Mouse (Mus musculus): ENCODE results near the gene Ocel1.
"Not testable (repeated sequence)": the region's sequence is repeated elsewhere in the genome, so short reads cannot be mapped to it uniquely, and the experiment has no call there.

Gene Ocel1

DNA sequence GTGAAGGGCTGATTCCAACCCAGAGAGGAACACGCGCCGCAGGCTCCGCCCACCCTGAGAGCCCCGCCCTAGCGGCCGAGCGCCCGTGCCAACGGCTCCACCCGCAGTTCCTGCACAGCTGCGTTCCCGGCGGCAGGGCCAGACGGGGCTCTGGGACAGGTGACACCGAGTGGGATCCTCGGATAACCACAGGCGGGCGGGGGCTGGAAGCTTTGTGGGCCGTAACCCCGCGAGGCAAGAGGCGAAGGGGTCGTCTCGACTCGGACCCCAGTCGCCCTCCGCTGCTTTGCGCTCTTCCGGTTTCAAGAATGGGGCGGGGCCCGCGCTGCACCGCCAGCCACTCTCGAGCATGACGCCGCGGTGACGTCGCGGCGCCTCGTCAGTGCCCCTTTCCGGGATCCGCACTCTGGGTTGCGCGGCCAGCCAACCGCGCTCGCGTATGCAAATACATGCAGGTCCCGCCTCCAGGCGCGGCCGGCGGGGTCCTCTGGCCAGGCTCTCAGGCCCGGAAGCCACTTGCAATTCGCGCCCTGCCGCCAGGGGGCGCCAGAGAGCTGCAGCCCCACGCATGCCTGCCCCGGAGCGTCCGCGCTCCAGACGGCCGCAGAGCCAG, at the start of gene Ocel1:
Gene Ocel1, plus strand, starts transcription at position 63 of the 613 bp plus-strand sequence.
- peak; percentile 99 for DNase-seq

DNA sequence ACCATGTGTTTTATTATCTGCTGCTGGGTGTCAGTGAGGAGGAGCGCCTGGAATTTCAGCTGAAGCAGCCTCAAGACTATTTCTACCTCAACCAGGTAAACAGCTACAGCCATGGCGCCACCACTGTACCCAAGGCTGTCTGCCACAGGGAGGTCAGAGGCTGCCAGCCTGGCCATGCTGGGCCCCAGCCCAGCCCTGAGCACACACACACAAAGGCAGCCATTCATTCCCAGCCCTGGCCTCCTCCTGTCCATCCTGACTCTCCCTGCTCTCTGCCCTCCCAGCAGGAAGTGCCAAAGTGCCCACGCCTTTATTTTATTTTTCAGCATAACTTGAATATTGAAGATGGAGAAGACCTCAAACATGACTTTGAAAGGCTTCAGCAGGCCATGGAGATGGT, 48.2 kb upstream of the Ocel1 start:
- DNase-seq, result no peak

DNA sequence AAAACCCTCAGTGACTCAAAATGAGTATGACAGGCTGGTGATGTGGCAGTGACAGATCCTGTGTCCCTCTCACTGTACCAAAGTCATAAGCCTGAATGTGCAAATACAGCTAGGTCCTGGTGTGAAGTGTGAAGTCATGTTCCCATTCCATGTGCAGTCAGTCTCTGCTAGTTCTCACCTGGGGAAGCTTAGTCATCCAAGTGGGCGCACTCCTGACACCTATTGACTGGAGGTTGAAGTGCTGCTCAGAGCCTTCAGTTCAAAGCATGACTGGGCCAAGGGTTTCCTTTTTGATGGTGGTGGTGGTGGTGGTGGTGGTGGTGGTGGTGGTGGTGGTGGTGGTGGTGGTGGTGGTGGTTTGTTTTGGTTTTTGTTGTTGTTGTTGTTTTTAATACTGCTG, 46.2 kb upstream of the Ocel1 start:
- peak; percentile 38 for DNase-seq

DNA sequence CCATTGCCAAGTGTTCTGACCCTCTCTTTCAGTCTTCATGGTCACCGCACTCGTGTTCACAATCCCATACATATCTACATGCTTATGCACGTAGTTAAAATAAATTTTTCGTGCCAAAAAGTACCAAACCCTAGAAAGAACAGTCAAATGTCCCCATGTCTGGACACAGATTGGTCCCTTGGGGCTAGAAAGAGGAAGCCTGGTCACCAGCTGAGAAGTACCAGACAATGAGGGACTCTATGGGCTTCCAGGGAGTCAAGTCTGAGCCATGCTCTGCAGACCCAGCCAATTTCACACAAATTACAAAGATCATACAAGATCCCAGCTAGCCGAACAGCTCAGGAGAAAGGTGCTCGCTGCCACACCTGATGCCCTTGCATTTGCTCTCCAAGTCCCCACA, 33.3 kb upstream of the Ocel1 start:
- not testable (repeated sequence) for DNase-seq

DNA sequence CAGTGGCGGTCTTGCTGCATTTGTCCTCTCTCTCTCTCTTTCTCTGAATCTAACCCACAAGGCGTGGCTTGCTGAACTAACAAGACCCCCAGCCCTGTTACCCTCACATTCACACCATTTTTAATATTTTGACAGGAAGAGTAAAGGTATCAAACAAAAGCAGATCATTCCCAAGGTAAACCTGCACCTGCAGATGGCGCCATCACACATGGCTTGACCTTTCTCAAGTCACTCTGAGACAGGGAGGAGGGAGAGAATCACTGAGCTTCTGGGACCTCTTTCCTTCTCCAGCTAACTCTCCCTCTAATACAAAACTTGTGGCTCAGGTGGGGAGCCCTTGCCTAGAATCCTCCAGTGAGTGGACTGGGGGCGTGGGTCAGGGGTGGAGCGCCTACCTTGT, 30.5 kb upstream of the Ocel1 start:
- DNase-seq, result peak; percentile 49

DNA sequence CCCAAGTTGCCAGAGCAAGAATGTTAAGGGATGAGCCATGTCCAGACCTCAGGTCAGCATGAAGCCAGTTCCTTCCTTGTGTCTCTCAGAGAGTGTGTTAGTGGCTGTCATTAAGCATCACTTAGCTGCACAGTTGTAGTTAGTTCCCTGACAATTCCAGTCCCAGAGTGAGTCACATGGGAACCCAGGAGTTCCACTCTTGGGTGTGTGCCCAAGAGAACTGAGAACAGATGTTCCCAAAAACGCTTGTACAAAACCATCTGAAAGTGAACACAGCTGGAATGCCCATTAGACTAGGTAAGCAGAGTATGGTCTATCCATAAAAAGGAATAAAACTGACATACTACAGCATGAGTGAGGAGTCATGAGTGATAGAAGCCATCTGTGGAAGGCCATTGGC, 24.5 kb upstream of the Ocel1 start:
- DNase-seq, result no peak

DNA sequence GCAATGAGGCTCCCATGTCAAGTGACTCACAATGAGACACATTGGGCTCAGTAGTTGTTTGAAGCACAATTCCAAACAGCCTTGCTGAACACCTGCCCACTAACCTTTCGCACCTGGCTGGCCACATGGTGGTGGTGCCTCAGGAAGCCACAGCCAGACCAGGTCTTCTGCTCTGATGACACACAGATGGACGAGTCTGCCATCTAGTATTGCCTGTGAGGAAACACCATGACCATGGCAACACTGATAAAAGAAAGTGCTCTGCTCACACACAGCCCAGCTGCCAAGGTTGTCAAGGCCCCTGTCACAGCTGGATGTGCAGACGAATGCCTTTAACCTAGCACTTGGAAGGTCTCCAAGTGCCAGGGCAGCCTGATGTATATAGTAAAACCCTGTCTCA, 20.0 kb upstream of the Ocel1 start:
- no peak for DNase-seq

DNA sequence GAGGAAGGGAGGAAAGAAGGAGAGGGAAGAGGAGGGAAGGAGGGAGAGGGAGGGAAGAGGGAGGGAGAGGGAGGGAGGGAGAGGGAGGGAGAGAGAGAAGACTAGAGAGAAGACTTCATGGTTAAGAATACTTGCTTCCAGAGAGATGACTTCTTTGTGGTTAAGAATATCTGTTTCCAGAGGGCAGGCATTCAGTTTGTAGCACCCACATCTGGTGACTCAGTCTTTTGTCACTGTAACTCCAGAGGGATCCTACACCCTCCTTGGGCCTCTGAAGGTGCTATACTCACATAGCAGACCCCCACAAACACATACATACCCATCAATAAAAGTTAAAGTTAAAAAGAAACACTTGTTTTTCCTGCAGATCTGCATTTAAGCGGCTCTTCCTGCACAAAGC, 19.6 kb upstream of the Ocel1 start:
- DNase-seq, result no peak

DNA sequence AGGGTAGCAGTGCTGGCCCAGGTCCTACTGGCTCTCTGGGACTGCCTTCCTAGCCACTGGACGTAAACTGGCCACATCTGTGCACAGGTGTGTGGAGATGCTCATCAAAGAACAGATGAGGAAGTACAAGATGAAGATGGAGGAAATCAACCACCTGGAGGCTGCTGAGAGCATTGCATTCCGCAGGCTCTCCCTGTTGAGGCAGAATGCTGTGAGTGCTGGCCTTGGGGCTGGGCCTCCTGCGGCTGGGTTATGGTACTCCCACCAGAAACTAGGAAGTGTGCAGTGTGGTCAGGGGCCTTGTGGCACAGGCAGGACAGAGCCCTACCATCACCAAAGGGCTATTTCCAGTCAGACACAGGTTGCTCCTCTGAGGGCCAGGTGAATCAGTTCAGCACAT, 13.1 kb upstream of the Ocel1 start:
- DNase-seq, result no peak

DNA sequence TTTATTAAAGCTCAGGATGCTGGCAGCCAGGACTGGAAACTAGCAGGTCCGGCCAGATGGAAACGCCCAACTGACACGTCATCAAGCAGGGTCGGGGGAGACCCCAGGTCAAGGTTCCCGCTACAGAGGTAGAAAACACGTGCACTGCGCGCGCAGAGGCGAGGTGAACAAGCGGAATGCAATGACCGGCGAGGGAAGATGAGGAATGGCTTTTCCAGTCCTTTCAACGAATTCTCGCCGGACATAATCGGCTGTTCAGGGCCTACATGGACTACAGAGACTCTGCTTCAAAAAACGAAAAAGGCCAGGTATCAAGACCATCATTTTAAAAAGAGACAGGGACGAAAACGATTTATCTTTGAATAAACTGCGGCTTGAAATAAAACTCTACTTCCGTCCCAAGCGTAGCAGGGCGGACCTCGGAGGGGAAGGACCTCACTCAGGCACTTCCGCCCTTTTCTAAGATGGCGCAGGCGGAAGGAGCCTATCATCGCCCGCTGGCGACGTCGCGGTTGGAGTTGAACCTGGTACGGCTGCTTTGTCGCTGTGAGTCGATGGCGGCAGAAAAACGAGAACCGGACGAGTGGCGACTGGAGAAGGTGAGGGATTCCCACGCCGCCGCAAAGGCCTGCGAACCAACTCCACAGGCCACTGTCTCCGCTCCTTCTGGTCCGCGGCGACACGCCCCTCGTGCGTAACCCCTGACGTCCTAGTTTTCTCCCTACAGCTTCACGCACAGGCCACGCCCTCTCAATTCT, 4.1 kb upstream of the Ocel1 start, which contains the start of gene Use1:
Gene Use1, plus strand, starts transcription at position 78 of the 758 bp plus-strand sequence.
- DNase-seq, result peak; percentile 96

DNA sequence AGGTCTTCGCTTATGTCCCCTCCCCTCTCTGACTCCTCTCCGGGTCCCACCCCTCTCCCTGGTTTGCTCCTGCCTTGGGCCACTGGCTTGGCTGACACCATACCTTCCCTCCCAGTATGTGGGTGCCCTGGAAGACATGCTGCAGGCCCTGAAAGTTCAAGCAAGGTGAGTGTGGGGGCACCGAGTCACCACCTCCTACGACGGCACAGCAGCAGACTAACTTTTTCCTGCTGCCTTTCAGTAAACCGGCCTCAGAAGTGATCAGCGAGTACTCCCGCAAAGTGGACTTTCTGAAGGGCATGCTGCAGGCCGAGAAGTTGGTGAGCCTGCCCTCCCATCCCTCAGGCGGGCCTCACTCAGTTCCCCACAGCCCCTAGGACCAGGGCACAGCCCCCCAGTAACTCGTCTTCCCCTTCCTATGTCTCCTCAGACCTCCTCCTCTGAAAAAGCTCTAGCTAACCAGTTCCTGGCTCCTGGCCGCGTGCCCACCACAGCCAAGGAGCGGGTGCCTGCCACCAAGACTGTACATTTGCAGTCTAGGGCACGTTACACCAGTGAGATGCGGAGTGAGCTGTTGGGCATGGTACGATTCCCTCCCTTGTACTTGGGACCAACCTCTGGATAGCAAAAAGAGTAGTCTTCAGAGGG, 3.4 kb upstream of the Ocel1 start:
- peak; percentile 24 for DNase-seq

DNA sequence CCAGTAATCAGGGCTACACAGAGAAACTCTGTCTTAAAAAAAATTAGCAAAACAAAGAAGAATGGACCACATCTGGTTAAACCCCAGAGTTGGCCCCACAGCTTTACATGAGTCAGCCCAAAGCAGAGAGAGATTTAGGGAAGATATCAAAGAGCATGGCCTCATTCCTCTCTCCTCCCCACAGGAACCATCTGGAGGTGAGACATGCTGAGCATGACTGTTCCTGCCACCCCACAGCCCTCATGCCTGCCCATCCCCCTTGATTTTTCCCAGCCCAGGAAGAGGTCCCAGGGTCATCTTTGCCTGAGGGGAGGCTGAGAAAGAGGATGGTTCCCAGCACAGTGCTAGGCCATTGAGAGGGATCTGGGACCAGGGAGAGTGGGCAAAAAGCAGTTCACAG, 2.7 kb upstream of the Ocel1 start:
- no peak for DNase-seq

DNA sequence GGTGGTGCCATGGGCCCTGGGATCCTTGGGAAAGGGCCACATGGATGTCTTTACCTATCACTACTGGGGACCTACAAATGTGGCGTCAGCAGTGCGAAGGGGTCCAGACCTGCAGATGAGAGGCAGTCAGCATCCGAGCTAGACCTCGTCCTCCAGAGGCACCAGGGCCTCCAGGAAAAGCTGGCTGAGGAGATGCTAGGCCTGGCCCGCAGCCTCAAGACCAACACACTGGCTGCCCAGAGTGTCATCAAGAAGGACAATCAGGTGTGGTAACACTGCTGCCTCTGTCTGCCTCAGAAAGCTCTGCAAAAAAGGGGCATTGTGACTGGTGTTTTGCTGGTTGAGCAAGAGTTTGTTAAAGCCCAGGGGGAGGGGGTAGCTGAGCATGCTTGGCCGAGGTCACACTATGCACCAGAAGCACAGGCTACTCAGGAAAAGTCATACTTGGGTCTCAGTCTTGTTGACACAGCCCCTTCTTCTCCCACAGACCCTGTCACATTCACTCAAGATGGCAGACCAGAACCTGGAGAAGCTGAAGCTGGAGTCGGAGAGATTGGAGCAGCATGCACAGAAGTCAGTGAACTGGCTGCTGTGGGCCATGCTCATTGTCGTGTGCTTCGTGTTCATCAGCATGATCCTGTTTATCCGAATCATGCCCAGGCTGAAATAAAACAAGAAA, 1.9 kb upstream of the Ocel1 start:
- no peak for DNase-seq

DNA sequence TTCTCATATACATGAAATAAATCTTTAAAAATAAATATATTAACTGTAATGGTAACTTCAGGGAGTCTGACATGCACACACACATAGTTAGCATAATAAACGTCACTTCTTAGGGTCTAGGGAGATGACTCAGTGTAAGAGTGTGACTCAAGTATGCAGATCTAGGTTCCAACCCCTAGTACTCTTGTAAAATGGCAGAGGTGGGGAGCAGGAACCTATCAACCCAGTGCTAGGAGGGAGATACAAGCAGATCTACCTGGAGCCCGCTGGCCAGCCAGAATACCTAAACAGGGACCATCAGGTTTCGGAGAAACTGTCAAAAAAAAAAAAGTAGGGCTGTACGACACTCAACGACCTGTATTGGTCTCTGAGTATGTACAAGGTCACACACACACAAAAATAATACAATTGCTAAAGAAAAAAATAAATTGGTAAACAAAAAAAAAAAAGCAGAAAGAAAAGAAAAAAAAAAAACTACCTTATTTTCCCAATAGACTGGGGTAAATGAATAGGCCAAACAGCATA, 325 bp upstream of the Ocel1 start:
- DNase-seq, result no peak

DNA sequence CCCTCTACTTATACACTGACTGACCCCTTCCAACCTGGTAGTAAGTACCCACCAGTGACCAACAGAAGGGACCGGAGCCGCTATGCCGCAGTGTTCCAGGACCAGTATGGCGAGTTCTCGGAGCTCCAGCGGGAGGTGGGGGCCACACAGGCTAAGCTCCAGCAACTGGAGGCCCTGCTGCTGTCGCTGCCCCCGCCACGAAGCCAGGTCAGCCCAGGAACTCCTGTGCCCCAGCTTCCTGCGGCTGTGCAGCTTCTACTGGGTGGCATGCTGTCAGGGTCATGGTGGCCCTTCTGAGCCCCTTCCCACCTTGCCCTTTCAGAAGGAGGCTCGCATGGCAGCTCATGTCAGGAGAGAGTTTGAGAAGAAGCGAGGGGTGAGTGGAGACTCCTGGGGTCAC, 1.3 kb downstream of the Ocel1 start:
- no peak for DNase-seq

DNA sequence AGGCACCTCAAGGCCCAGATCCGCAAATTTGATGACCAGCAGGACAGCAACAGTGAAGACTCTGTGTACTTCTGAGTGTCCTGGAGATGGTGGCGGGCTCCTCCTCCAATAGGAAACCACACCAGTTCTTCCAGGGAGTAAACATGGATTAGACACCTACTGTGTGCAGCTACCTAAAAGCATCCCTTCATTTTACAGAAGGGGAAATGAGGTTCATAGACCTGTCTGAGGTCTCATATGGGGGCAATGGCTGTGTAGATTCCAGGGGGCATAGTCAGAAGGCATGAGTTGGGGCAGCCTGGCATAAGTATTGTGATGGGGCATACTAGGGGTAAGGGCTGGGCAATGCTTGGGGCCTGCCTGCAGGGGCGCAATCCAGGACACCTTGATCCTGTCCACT, 1.9 kb downstream of the Ocel1 start:
- DNase-seq, result no peak

DNA sequence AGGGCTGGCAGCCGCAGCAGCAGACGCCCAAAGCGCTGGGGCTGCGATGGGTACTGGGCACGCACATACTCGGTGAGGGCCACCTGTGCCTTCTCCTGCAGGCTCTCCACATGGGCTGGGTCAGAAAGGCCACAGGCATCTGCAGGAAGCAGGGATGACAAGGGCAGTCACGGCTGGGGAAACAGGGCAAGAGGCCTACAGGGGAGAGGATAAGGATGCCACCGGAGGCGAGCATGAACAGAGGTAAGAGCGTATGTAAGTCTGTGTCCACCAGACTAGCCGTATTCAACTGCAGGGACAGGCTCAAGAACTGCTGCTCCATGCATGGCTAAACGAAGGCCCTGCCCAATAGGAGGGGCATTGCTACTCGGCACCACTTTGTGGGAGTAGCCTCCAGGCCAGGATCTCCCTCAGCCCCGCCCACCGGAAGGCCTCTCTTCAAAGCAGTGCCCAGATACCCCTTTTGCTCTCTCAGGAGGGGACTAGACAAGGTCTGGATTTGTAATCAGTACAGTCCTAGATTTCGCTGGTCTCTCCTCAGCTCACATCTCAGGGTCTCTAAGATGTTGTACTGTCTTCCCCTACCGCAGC, 3.6 kb downstream of the Ocel1 start:
- peak; percentile 70 for DNase-seq

DNA sequence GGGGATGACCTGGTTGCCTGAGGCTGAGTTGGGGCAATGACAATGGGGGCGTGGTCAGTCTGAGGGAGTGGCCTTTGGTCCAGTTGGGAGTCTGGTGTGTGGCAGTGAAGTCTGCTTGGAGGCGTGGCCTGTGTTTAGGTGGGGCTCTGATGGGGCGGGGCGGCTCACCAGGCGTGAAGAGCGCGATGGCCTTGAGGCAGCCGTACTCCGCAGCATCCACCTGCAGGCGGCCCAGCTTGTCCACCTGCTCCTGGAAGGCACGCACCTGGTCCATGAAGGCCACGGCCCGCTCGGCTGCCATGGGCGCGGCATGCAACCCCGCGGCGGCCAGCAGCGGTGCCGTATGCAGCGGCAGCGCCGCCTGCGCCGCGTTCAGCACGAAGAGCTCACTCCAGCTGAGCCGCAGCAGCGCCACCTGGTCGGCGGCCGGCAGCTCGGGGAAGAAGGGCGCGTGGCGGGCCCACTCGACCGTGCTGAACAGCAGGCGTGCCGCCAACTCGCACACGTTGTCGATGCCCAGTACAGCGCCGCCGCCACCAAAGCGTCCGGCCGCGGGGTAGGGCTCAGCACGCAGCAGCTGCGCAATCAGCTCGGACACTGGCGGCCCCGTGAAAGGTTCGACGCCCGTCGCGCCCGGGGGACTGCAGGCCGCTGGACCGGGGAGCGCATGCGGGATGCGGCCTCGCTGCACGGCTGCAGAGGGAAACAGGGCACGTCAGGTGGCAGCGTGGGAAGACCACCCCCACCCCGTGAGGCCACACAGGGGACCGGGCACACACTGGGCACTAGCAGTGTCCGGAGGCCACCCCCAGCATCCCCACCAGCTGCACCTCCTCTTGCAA, 4.7 kb downstream of the Ocel1 start:
- peak; percentile 89 for DNase-seq

DNA sequence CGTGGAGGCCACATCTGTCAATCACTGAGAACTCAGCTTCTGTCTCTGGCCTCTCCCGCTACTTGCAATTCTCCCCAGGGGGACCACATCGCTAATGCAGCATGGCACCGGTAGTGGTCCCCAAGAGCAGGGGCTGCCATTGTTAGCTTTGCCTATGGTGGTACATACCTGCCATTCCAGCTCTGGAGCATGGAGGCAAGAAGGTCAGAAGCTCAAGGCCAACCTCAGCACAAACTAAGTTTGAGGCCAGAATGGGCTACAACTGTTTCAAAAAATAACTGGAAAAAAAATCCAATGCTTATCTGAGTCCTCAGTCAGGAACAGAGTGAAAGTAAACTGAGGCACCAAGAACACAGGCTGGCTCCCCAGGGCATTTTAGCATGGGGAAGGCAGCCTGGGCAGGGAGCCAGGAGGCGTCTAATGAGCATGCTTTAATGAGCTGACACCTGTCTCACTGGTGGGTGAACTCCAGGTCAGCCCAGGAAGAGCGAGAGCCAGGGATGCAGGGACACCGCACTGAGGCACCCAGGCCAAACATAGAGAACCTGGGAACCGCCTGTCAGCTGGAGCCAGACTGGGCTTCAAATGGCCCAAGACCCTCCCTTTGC, 5.4 kb downstream of the Ocel1 start:
- peak; percentile 41 for DNase-seq

DNA sequence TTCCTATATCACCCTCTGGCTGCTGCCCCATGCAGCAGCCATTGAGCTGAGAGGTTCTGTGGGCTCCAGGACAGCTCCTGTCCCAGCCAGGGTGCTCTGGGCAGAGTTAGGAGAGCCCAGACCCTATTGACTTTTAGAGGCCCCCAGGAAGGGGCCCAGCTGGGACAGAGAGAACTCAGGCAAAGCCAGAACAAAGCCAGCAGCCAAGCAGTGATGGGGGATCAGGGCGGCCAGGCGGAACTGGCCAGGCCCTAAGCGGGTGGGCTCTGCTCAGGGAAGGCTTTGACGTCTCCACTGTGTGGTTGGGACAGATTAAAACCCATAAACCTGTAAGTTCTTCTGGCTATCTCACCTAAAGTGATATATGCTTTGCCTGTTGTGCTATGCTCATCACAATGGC, 7.9 kb downstream of the Ocel1 start:
- no peak for DNase-seq

DNA sequence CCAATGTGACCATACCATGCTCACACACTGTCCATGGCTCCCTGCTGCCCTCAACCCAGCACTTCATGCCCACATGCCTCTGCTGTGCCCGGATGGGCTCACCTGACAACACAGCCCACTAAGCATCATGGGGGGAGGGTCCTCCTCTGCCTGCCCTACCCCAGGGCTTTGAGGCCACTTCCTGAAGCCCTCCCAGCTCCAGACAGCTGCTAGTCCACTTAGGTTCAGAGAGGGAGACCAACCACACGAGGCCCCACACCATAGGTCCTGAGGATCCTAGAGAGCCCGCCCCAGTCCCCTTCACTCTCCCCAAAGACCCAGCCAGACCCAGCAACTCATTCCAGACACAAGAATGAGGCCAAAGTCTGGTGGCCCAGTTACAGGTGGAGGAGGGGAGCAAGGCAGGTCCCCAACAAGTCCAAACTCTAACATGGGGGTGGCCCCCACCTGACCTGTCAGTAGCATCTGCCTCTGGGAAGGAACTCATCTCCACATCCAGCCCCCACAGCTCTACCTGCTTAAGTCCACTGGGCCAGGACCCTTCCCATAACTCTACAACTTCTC, 8.5 kb downstream of the Ocel1 start:
- DNase-seq, result peak; percentile 71

Data from kidney, postnatal 14 days (tissue).